Mouse (Mus musculus): ENCODE data around the gene Ctf1.
A peak's percentile ranks its signal among the peaks of the same experiment; 100 is the strongest.
"Not testable (repeated sequence)": the region's sequence is repeated elsewhere in the genome, so short reads cannot be mapped to it uniquely, and the experiment has no call there.

Gene Ctf1

GRCm38 (mm10) chr7:127691221-127691989 is 21.1 kb upstream of the Ctf1 start:
- DNase-seq (ENCODE audit: extremely low read depth, insufficient read length, low spot score), result peak; percentile 88

DNA sequence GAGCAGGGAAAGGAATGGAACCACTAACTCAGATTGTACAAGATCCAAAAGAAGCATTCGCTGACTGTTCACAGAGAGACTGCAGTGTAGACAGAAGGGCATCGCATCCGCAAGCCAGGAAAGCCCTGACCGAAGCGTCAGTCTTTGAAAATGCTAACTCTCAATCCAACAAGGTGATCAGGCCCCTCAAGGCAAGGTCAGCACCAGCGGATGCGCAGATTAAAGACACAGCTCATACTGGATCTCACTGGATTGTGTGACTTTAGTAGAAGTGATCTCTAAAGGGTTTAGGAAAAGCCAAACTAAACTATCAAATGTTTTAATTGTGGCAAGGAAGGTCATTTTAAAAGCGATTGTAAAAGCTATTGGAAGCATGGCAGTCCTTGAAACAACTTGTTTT is 19.2 kb upstream of the Ctf1 start:
- DNase-seq (ENCODE audit: extremely low read depth, insufficient read length, low spot score), result no peak

- DNase-seq (ENCODE audit: extremely low read depth, insufficient read length, low spot score), result not testable (repeated sequence)
Observed at GRCm38 (mm10) chr7:127693730-127694129, 18.8 kb upstream of the Ctf1 start.

DNA sequence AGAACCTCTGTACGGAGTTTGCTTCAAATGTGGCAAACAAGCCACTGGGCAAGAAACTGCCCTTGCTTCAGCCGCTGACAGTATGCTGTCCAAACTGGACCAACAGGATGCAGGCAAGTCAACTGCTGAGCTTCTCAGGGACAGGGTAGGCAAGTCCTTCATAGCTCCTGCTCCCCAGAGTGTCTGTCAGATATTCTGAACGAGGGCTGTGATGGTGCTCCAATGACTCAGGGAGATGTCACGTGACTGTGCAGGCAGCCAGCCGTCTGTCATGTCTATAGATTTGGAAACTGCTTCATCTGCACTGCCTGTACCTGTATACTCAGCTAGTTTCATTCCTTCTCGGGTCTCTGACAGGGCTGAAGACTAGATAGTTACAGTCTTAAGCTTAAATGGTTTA is 13.6 kb upstream of the Ctf1 start:
- DNase-seq (ENCODE audit: extremely low read depth, insufficient read length, low spot score), result no peak

GRCm38 (mm10) chr7:127700712-127701331 is 11.7 kb upstream of the Ctf1 start:
- no peak for DNase-seq (ENCODE audit: extremely low read depth, insufficient read length, low spot score)

DNA sequence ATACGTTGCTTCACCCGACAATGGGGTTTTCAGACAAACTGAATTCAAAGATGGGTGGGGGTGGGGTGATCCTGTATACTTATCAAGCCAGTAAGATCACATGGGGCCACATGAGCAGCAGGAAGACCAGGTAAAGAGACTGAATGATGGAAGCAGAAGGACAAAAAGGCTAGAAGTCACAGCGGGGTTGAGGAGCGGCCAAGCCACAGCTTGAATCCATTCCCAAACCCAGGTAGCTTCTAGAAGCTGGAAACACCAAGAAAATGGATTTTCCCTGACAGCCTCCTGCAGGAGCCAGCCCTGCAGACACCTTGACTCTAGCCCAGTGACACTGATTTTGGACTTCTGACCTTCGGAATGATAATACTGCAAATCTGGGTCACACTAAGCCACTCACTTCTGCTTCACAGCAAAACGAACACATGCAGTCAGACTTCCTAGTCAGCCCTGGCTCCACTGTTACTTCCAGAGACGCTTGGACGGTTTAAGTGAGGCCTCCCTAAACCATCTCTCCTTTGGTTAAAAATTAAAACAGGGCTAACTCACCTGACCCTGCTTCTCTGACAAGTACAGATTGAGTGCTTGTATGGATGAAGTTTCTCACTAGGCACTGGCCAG is 8.9 kb upstream of the Ctf1 start:
- no peak for DNase-seq (ENCODE audit: extremely low read depth, insufficient read length, low spot score)

GRCm38 (mm10) chr7:127704598-127704997 is 7.9 kb upstream of the Ctf1 start:
- DNase-seq (ENCODE audit: extremely low read depth, insufficient read length, low spot score), result no peak

GRCm38 (mm10) chr7:127705706-127706105 is 6.8 kb upstream of the Ctf1 start:
- DNase-seq (ENCODE audit: extremely low read depth, insufficient read length, low spot score), result no peak

DNA sequence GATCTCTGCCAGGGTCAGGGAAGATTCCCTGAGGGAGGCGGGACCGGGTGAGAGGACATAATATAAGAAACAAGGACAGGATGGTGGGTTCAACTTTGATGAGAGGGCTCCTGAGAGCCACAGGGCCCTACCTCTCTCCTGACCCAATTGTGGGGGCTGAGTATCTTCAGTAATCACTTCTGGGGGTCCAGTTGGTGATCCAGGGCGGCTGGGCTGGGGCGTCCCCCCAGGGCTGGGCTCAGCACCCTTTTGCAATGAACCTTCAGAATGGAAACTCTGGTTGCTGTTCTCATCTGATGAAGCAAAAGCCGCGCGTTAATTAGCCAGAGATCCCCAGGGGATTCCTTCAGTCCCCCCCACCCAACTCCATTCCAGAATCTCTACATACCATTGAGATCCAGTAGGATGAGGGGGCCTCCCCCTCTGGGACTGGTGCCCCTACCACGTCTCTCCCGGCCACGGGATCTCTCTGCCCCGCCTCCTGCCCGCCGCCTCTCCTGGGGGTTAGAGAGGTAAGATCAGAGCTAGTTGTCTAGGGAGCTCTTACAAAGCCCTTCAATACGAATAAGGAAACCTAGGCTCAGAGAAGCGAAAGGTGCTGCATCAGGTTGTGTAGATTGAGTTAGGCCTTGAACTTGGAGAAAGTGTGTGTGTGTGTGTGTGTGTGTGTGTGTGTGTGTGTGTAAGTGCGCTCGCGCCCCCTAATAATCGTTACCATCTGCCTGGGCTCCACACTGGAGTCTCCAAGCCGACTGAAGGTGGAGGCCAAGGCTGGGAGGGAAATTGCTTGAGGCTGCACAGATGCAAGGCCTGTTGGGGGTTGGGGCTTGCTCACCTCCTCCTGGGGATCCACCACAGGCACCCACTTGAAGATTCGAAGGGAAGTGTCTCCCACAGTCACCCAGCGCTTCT is 5.2 kb upstream of the Ctf1 start:
- no peak for DNase-seq (ENCODE audit: extremely low read depth, insufficient read length, low spot score)

DNA sequence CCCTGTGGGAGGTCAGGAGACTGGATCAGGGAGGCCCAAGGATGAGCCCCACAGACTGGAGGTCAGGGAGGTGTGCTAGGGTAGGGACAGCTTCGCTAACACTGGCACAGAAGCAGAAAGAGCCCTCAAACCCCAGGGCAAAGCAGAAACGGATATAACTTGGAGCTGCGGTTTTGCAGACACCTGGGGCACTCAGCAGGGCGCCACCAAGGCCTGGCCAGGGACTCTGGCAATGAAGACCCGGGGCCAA is 4.7 kb upstream of the Ctf1 start:
- DNase-seq (ENCODE audit: extremely low read depth, insufficient read length, low spot score), result no peak

DNA sequence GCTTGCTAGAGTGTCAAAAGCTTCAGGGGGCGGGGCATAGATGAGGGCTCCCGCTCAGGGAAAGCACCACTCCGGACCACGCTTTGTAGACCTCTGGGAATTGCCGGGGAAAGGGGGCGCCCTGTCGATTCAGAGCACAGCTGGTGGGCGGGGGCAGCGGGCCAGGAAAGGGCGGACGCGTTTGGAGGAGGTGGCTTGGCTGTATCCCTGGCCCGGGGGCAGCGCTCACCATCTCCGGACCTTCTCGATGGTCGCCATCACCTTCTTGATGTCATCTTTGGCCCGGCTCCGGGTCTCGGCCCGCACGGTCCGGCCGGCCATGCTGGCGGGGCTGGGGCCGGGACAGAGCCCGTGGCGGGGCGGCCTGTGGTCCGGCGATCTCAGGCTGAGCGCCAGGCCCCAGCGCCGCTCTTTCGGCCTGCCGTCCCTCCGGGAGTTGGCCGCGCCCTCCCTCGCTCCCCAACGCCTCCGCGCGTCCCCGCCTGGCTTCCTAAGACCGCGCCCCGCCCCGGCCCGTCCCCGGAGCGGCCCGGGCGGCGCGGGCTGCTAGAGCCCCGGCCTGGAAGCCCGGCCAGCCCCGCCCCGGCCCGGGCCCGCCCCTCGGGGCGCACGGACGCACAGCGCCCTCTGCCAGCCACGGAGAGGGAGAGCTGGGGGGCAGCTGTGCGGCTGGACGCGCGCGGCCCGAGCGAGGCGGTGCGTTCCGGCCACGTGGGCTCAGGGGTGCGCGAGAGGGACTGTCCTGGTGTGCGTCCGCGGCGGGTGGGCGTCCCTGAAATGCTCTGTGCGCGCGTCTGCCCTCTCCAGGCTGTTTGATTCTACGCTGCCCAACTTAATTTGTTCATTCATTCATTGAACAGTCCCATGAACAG is 4.1 kb upstream of the Ctf1 start, which contains the start of gene Bcl7c:
Gene Bcl7c, minus strand, starts transcription at position 727 of the 872 bp plus-strand sequence.
- peak; percentile 93 for DNase-seq (ENCODE audit: extremely low read depth, insufficient read length, low spot score)

DNA sequence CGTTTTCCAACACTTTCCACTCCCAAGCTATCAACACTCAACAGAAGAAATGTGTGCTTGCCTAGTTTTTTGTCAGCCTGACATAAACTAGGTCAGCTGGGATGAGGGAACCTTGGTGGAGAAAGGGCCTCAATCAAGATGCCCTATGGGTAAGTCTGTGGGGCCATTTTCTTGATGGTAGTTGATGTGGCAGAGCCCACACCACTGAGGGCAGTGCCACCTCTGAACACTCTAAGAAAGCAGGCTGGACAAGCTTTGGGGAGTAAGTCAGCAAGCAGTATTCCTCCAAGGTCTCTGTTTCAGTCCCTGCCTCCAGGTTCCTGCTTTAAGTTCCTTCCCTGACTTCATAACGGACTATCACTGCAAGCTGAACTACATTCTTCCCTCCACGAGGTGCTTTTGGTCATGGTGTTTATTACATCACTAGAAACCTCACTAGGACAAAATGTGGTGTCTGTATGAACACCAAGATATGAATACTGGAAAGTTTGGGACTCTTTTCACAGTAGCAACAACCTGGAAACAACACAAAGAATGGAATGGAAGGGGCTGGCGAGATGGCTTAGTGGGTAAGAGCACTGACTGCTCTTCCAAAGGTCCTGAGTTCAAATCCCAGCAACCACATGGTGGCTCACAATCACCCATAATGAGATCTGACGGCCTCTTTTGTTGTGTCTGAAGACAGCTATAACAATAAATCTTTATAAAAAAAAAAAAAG is 3.1 kb upstream of the Ctf1 start:
- no peak for DNase-seq (ENCODE audit: extremely low read depth, insufficient read length, low spot score)

GRCm38 (mm10) chr7:127711031-127711430 is 1.5 kb upstream of the Ctf1 start:
- DNase-seq (ENCODE audit: extremely low read depth, insufficient read length, low spot score), result no peak

DNA sequence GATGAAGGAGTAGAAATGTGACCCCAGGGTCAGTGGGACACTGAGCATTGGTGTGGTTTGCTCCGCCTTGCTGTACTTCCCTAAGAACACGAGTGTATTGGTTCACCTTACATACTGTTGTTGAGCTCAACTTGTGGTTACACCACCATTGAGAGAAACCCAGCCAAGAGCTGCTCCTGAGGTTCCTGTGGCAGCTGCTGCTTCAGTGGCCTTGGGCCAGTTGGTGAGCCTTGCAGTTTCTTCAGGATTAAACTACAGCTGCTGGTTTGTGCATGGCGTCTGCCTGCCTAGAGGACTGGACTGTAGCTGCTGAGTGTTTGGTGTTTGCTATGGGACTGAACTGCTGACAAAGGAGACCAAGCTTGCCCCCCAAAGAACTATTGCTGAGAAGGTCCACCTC is 1.1 kb upstream of the Ctf1 start:
- DNase-seq (ENCODE audit: extremely low read depth, insufficient read length, low spot score), result peak; percentile 30

- no peak for DNase-seq (ENCODE audit: extremely low read depth, insufficient read length, low spot score)
Observed at GRCm38 (mm10) chr7:127714816-127715215, 2.3 kb downstream of the Ctf1 start.

DNA sequence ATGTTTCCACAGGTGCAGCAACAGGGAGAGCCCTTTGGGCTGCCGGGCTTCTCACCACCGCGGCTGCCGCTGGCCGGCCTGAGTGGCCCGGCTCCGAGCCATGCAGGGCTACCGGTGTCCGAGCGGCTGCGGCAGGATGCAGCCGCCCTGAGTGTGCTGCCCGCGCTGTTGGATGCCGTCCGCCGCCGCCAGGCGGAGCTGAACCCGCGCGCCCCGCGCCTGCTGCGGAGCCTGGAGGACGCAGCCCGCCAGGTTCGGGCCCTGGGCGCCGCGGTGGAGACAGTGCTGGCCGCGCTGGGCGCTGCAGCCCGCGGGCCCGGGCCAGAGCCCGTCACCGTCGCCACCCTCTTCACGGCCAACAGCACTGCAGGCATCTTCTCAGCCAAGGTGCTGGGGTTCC is 4.5 kb downstream of the Ctf1 start:
- no peak for DNase-seq (ENCODE audit: extremely low read depth, insufficient read length, low spot score)

DNA sequence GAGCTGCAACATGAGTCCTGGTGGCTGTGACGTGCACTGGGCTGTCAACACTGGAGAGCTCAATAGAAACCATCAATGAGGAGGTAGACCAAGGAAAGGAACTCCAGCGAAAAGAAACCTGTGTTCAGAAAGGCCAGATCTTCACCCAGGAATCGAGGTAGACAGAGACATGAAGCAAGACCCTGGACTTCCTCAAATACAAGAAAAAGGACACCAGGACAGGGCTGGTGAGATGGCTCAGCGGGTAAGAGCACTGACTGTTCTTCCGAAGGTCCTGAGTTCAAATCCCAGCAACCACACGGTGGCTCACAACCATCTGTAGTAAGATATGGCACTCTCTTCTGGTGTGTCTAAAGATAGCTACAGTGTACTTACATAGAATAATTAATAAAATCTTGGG is 5.8 kb downstream of the Ctf1 start:
- DNase-seq (ENCODE audit: extremely low read depth, insufficient read length, low spot score), result no peak

- DNase-seq (ENCODE audit: extremely low read depth, insufficient read length, low spot score), result no peak
Observed at GRCm38 (mm10) chr7:127719258-127719657, 6.7 kb downstream of the Ctf1 start.

- no peak for DNase-seq (ENCODE audit: extremely low read depth, insufficient read length, low spot score)
Observed at GRCm38 (mm10) chr7:127725490-127725889, 13.0 kb downstream of the Ctf1 start.

DNA sequence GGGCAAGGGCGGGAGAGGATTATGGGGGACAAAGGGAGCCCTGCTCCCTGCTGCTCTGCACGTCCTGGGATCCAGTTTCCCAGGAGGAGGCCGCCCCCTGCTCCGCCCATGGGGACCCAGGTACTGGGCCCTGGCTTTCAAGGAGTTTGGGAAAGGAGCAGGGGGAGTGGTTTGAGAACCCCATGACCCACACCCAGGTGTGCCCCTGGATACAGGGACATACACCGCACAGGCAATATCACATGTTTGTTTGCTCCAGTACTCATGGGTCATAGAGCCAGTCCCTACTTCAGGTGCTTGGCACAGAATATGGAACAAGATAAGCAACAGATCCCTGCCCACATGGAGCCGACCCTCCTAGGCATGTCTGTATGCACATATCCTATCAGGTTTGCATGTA is 13.4 kb downstream of the Ctf1 start:
- DNase-seq (ENCODE audit: extremely low read depth, insufficient read length, low spot score), result no peak

Measured in 3134 (cell line).